Mouse (Mus musculus): ENCODE measurements at regions not wholly inside any gene's neighbourhood (a gene's known extent, or its start where the extent isn't known, plus 50 kb on each side); places are given as distances from the start of the nearest gene placed in this dataset.

- TF ChIP-seq POLR2A (IDR thresholded peaks at IDR 0.05; ENCODE audit: borderline replicate concordance, extremely low read depth, insufficient read depth, insufficient read length, poor library complexity, severe bottlenecking) (no peak), CTCF (IDR thresholded peaks at IDR 0.05; ENCODE audit: borderline replicate concordance, extremely low read depth, insufficient read depth, insufficient read length) (no peak)
Observed at GRCm38 (mm10) chr4:105614390-105614789, 175.3 kb upstream of the Gm12728 start.

All from brain, embryonic 14.5 days (tissue).